Mouse (Mus musculus): ENCODE measurements around the gene Dennd2c. TPM values are rescaled to one million over a fixed set of nuclear protein-coding genes. Genes with fewer than 3 reads are reported as not detected.
A peak's percentile ranks its signal among the peaks of the same experiment; 100 is the strongest.
"Not testable (repeated sequence)": the region's sequence is repeated elsewhere in the genome, so short reads cannot be mapped to it uniquely, and the experiment has no call there.

The Dennd2c gene
- total RNA-seq, 2 experiments from 2014 or later, result 0.21 to 0.30 TPM

- no peak for DNase-seq (ENCODE audit: low spot score in 2 of 2)
Observed at GRCm38 (mm10) chr3:103153761-103154160, 51.4 kb downstream of the Dennd2c start.

GRCm38 (mm10) chr3:103159232-103159900 lies 57.0 kb downstream of the Dennd2c start:
- no peak for DNase-seq (ENCODE audit: low spot score in 2 of 2)

- DNase-seq (ENCODE audit: low spot score in 2 of 2), result peak; percentile 81 to 82
Observed at GRCm38 (mm10) chr3:103169771-103170170, 67.4 kb downstream of the Dennd2c start.

GRCm38 (mm10) chr3:103171505-103172267 lies 69.3 kb downstream of the Dennd2c start, which contains the start of gene Bcas2:
Gene Bcas2 (plus strand): TSS chr3:103171655.
- DNase-seq (ENCODE audit: low spot score in 2 of 2), result peak; percentile 100

GRCm38 (mm10) chr3:103172615-103173014 lies 70.2 kb downstream of the Dennd2c start:
- DNase-seq (ENCODE audit: low spot score in 2 of 2), result no peak

GRCm38 (mm10) chr3:103176740-103177139 lies 74.3 kb downstream of the Dennd2c start:
- no peak for DNase-seq (ENCODE audit: low spot score in 2 of 2)

GRCm38 (mm10) chr3:103179527-103179926 lies 77.1 kb downstream of the Dennd2c start:
- no peak for DNase-seq (ENCODE audit: low spot score in 2 of 2)

GRCm38 (mm10) chr3:103181171-103181570 lies 78.8 kb downstream of the Dennd2c start:
- DNase-seq (ENCODE audit: low spot score in 2 of 2), result no peak

GRCm38 (mm10) chr3:103182821-103183220 lies 80.4 kb downstream of the Dennd2c start:
- no peak for DNase-seq (ENCODE audit: low spot score in 2 of 2)

GRCm38 (mm10) chr3:103184467-103184866 lies 82.1 kb downstream of the Dennd2c start:
- DNase-seq (ENCODE audit: low spot score in 2 of 2), result not testable (repeated sequence)

- no peak for DNase-seq (ENCODE audit: low spot score in 2 of 2)
Observed at GRCm38 (mm10) chr3:103188451-103188850, 86.0 kb downstream of the Dennd2c start.

- no peak for DNase-seq (ENCODE audit: low spot score in 2 of 2)
Observed at GRCm38 (mm10) chr3:103188856-103189255, 86.5 kb downstream of the Dennd2c start.

GRCm38 (mm10) chr3:103192161-103192560 lies 89.8 kb downstream of the Dennd2c start:
- DNase-seq (ENCODE audit: low spot score in 2 of 2), result no peak

- DNase-seq (ENCODE audit: low spot score in 2 of 2), result no peak
Observed at GRCm38 (mm10) chr3:103193186-103193585, 90.8 kb downstream of the Dennd2c start.

- no peak for DNase-seq (ENCODE audit: low spot score in 2 of 2)
Observed at GRCm38 (mm10) chr3:103196320-103196823, 94.0 kb downstream of the Dennd2c start.

GRCm38 (mm10) chr3:103199386-103199785 lies 97.0 kb downstream of the Dennd2c start:
- DNase-seq (ENCODE audit: low spot score in 2 of 2), result no peak

- DNase-seq (ENCODE audit: low spot score in 2 of 2), result not testable (repeated sequence)
Observed at GRCm38 (mm10) chr3:103201105-103201504, 98.7 kb downstream of the Dennd2c start.

GRCm38 (mm10) chr3:103203554-103203953 lies 101.2 kb downstream of the Dennd2c start:
- DNase-seq (ENCODE audit: low spot score in 2 of 2), result no peak

- DNase-seq (ENCODE audit: low spot score in 2 of 2), result no peak
Observed at GRCm38 (mm10) chr3:103204445-103204844, 102.0 kb downstream of the Dennd2c start.

- DNase-seq (ENCODE audit: low spot score in 2 of 2), result no peak
Observed at GRCm38 (mm10) chr3:103206393-103206792, 104.0 kb downstream of the Dennd2c start.

- no peak for DNase-seq (ENCODE audit: low spot score in 2 of 2)
Observed at GRCm38 (mm10) chr3:103207749-103208148, 105.3 kb downstream of the Dennd2c start.

GRCm38 (mm10) chr3:103208237-103208636 lies 105.8 kb downstream of the Dennd2c start:
- DNase-seq (ENCODE audit: low spot score in 2 of 2), result no peak
